Mouse (Mus musculus) kidney, embryonic 15.5 days (tissue): ENCODE results near the gene Eif3c. TPM values are rescaled to one million over a fixed set of nuclear protein-coding genes. Genes with fewer than 3 reads are reported as not detected.

ENCODE experiments used
- ATAC-seq: fragments of 200-750 bp; cut with Nextera tagmentation; replicated peaks from 2 replicates; pipeline ENCODE4 v1.8.0; 2017; ENCODE audit warnings: moderate TSS enrichment; ENCODE audit not compliant: low FRiP score
- H3K27ac ChIP-seq: fragments of 300-500 bp; sonication (generic); 2 replicates; pipeline ENCODE4 v1.5.1; 2015; ENCODE audit warnings: mild to moderate bottlenecking, inconsistent platforms
- H3K27me3 ChIP-seq: fragments of 300-500 bp; sonication (generic); 2 replicates; pipeline ENCODE4 v1.6.1; 2015; ENCODE audit warnings: inconsistent platforms
- H3K36me3 ChIP-seq: fragments of 300-500 bp; sonication (generic); 2 replicates; pipeline ENCODE4 v1.6.1; 2015; ENCODE audit warnings: inconsistent platforms
- H3K4me1 ChIP-seq: fragments of 300-500 bp; sonication (generic); 2 replicates; pipeline ENCODE4 v1.6.1; 2015; ENCODE audit warnings: inconsistent platforms
- H3K4me2 ChIP-seq: fragments of 300-500 bp; sonication (generic); 2 replicates; pipeline ENCODE4 v1.6.1; 2015; ENCODE audit warnings: moderate library complexity, mild to moderate bottlenecking, inconsistent platforms
- H3K4me3 ChIP-seq: fragments of 300-500 bp; sonication (generic); replicated peaks from 2 replicates; pipeline ENCODE4 v1.5.1; 2015; ENCODE audit warnings: mild to moderate bottlenecking, inconsistent platforms
- H3K9ac ChIP-seq: fragments of 300-500 bp; sonication (generic); 2 replicates; pipeline ENCODE4 v1.6.1; 2015; ENCODE audit warnings: mild to moderate bottlenecking, inconsistent platforms
- H3K9me3 ChIP-seq: fragments of 300-500 bp; sonication (generic); replicated peaks from 2 replicates; pipeline ENCODE4 v1.6.1; 2016; ENCODE audit warnings: inconsistent platforms
- WGBS: fragments of 180-500 bp; shearing (Covaris S2); methylation state at CpG from one replicate; pipeline ENCODE4 v1.1.7; 2015; ENCODE audit warnings: mixed read lengths; 5-methylcytosine and 5-hydroxymethylcytosine counted together
- polyA plus RNA-seq: library from polyadenylated mRNA; unstranded; fragments of >200 nt; fragmentation: Nextera tagmentation; extraction: Ambion mirVana; gene quantifications from 2 replicates; pipeline ENCODE4 v1.2.1, GENCODE M21; 2015

Eif3c gene
- 231 and 236 TPM in 2 replicates for polyA plus RNA-seq

GRCm38 (mm10) chr7:126566094-126566765 lies at the start of gene Eif3c:
Gene Eif3c (minus strand): TSS chr7:126566411.
- Histone ChIP-seq H3K9me3 (no peaks in the 10 kb centered on the region), H3K4me2 (peak within 1 kb of the TSS; percentile 61), H3K36me3 (peaks cover 36% of the 10 kb centered on the region), H3K4me3 (peak within 1 kb of the TSS; percentile 74), H3K27me3 (no peaks in the 10 kb centered on the region), H3K27ac (peak within 1 kb of the TSS; percentile 84), H3K9ac (peak within 1 kb of the TSS; percentile 68), H3K4me1 (peaks cover 11% of the 10 kb centered on the region; the same call in 1 of the 2 replicates)
- ATAC-seq: peak; percentile 97
- under 1% methylated on average over 46 of the region's 46 CpGs for WGBS

GRCm38 (mm10) chr7:126612736-126613135 lies 46.5 kb upstream of the Eif3c start:
- ATAC-seq: no peak
- 84% methylated on average over 3 of the region's 3 CpGs for WGBS
- no peaks in the 10 kb centered on the region for H3K27me3 ChIP-seq

GRCm38 (mm10) chr7:126607796-126608195 lies 41.6 kb upstream of the Eif3c start:
- H3K4me1 ChIP-seq: no peaks in the 10 kb centered on the region
- no peaks in the 10 kb centered on the region for H3K9me3 ChIP-seq
- H3K9ac ChIP-seq: no peak overlapping the region
- 85% methylated on average over 5 of the region's 5 CpGs for WGBS
- H3K27ac ChIP-seq: no peak overlapping the region
- no peaks in the 10 kb centered on the region for H3K27me3 ChIP-seq
- no peak overlapping the region for H3K4me2 ChIP-seq
- H3K36me3 ChIP-seq: no peaks in the 10 kb centered on the region
- no peak for ATAC-seq
- H3K4me3 ChIP-seq: no peak overlapping the region

More at GRCm38 (mm10) chr7:126612736-126613135, 46.5 kb upstream of the Eif3c start:
- Histone ChIP-seq H3K27ac (no peak overlapping the region), H3K4me3 (no peak overlapping the region), H3K4me1 (no peaks in the 10 kb centered on the region), H3K36me3 (no peaks in the 10 kb centered on the region), H3K9ac (no peak overlapping the region), H3K9me3 (no peaks in the 10 kb centered on the region), H3K4me2 (no peak overlapping the region)

DNA sequence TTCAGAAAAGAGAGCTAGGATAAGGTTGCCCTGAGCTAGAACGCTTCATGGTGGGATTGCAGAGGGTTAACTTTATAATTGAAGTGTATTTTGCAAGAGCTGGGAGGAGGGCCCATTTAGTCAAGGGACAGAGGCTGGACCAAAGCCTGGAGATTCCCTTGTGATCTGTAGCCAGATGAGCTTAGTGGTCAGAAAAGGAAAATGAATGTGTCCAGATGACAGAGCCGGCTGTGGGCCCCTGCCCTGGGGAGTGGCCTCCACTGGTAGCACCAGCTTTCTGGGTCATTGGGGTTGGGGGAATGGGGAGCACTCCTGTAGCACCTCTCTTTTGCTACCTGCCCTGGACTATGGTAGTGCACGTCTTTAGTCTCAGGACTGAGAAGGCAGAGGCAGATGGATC lies 40.9 kb upstream of the Eif3c start:
- Histone ChIP-seq H3K4me3 (no peak overlapping the region), H3K36me3 (no peaks in the 10 kb centered on the region), H3K27ac (no peak overlapping the region), H3K9ac (no peak overlapping the region), H3K4me1 (no peaks in the 10 kb centered on the region), H3K9me3 (no peaks in the 10 kb centered on the region), H3K4me2 (no peak overlapping the region), H3K27me3 (no peaks in the 10 kb centered on the region)
- 66% methylated on average over 3 of the region's 3 CpGs for WGBS
- ATAC-seq: no peak

DNA sequence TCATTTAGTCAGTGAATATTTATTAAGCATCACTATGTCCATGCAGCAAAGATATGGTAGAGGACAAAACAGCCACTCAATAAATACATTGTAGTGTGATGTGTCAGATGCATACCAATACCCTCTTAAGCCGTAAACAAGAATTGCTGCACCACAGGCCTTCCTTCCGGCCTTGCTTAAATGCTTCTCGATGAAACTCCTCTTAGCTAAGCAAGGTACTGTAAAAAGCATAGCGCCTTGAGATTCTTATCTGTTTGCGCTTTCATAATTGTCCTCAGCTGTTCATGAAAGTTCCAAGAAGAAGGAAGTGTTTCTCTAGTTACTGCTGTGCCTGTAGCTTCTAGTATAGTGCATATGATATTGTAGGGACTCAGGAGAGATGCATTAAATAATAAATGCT lies 40.4 kb upstream of the Eif3c start:
- ATAC-seq: no peak
- Histone ChIP-seq H3K4me2 (no peak overlapping the region), H3K4me3 (no peak overlapping the region), H3K9me3 (no peaks in the 10 kb centered on the region), H3K27ac (no peak overlapping the region), H3K4me1 (no peaks in the 10 kb centered on the region), H3K36me3 (no peaks in the 10 kb centered on the region), H3K27me3 (no peaks in the 10 kb centered on the region), H3K9ac (no peak overlapping the region)
- WGBS: 71% methylated on average over 5 of the region's 5 CpGs

- no peaks in the 10 kb centered on the region for H3K27me3 ChIP-seq
- no peak overlapping the region for H3K27ac ChIP-seq
- no peaks in the 10 kb centered on the region for H3K4me1 ChIP-seq
- no peak for ATAC-seq
- 81% methylated on average over 3 of the region's 3 CpGs for WGBS
- no peaks in the 10 kb centered on the region for H3K9me3 ChIP-seq
- H3K4me2 ChIP-seq: no peak overlapping the region
- H3K36me3 ChIP-seq: no peaks in the 10 kb centered on the region
- no peak overlapping the region for H3K4me3 ChIP-seq
- no peak overlapping the region for H3K9ac ChIP-seq
These were observed 36.4 kb upstream of the Eif3c start for GRCm38 (mm10) chr7:126602650-126603049.

GRCm38 (mm10) chr7:126601896-126602295 lies 35.7 kb upstream of the Eif3c start:
- H3K9me3 ChIP-seq: no peaks in the 10 kb centered on the region
- H3K4me2 ChIP-seq: no peak overlapping the region
- H3K36me3 ChIP-seq: no peaks in the 10 kb centered on the region
- no peak overlapping the region for H3K27ac ChIP-seq
- ATAC-seq: no peak
- no peak overlapping the region for H3K9ac ChIP-seq
- H3K4me3 ChIP-seq: no peak overlapping the region
- no peaks in the 10 kb centered on the region for H3K27me3 ChIP-seq
- WGBS: 35% methylated on average over 5 of the region's 5 CpGs
- no peaks in the 10 kb centered on the region for H3K4me1 ChIP-seq

DNA sequence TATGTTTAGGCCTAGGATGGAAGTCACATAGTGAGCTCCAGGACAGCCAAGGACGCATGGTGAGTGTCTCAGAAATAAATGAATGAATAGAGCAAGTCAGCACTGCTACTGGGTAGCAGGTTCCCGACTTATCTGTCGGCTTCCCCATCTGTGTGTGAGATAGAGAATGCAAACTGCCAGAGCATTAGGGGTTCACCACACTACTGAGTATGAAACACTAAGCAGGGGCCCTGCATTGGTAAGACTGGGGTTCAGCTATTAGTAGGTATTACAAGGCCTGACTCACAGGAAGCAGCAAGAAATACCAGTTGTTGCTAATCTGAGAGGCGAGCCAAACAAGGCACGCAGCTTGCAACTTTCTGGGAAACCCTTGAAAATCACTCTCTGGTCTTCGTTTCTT lies 32.7 kb upstream of the Eif3c start:
- Histone ChIP-seq H3K4me3 (no peak overlapping the region), H3K4me2 (no peak overlapping the region), H3K27ac (no peak overlapping the region), H3K9ac (no peak overlapping the region), H3K4me1 (no peaks in the 10 kb centered on the region), H3K27me3 (no peaks in the 10 kb centered on the region), H3K36me3 (no peaks in the 10 kb centered on the region), H3K9me3 (no peaks in the 10 kb centered on the region)
- ATAC-seq: no peak
- 82% methylated on average over 6 of the region's 6 CpGs for WGBS

GRCm38 (mm10) chr7:126596414-126596813 lies 30.2 kb upstream of the Eif3c start:
- Histone ChIP-seq H3K9ac (no peak overlapping the region), H3K4me3 (no peak overlapping the region), H3K4me2 (no peak overlapping the region), H3K27me3 (no peaks in the 10 kb centered on the region), H3K9me3 (no peaks in the 10 kb centered on the region), H3K36me3 (no peaks in the 10 kb centered on the region), H3K27ac (no peak overlapping the region), H3K4me1 (no peaks in the 10 kb centered on the region)
- ATAC-seq: no peak
- whole genome bisulfite sequencing: 59% methylated on average over 6 of the region's 6 CpGs

DNA sequence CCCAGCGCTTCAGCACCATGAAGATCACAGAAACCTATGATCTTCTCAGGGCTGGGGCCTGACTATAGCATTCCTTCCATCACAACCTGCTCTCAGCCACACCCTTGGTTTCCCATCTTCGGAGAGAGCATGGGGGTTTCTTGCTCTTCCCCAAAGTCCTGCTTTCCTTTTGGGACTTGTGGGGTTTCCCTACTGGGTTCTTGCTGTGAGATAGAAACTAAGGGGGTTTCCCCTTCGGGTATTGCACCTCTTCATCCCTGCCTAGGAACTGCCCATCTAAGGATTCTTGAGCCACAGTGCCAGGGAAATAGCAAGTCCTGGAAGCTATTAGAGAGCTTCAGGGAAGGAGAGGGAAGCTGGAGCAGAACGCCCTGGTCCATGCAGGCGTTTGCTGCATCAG lies 29.7 kb upstream of the Eif3c start:
- no peaks in the 10 kb centered on the region for H3K9me3 ChIP-seq
- WGBS: 75% methylated on average over 5 of the region's 5 CpGs
- H3K36me3 ChIP-seq: no peaks in the 10 kb centered on the region
- H3K27me3 ChIP-seq: no peaks in the 10 kb centered on the region
- no peak overlapping the region for H3K9ac ChIP-seq
- no peak overlapping the region for H3K4me2 ChIP-seq
- no peak for ATAC-seq
- no peaks in the 10 kb centered on the region for H3K4me1 ChIP-seq
- H3K27ac ChIP-seq: no peak overlapping the region
- no peak overlapping the region for H3K4me3 ChIP-seq

DNA sequence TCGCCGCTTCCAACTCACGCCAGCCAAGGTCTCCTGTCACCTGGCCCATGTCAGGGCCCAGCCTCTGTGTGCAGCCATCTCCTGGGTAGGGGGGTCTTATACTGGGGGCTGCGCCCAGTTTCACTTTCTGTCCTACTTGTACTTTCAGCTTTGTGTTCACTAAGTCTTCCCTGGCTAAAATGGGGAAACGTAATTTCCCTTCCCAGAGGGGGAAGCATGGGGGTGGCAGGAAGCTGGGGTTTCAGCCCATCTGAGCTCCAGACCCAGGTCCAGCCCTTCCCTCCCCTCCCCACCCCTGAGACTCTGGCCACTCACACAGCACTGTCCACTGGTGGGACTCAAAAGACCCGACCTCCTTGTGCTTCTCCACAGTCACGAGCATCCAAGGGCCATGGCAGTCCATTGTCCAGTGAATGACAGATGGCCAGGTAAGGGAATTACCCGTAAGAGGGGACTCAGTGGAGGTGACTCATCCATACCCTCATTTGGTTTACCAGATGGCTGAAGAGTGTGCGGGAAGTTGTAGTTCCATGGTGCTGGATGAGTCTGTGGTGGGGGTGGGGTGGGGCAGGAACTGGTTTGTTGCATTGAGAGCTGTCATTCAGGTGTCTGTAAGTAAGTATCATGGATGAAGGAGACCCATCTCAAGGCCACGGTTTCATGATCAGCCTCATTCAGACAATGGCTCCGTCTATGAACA lies 28.8 kb upstream of the Eif3c start, which contains the start of gene Il27:
TSS of gene Il27 (minus strand) at position 80 of the 700 bp plus-strand sequence.
- H3K4me2 ChIP-seq: no peak within 1 kb of the TSS
- no peak within 1 kb of the TSS for H3K4me3 ChIP-seq
- H3K9ac ChIP-seq: no peak within 1 kb of the TSS
- no peaks in the 10 kb centered on the region for H3K9me3 ChIP-seq
- H3K4me1 ChIP-seq: no peaks in the 10 kb centered on the region
- no peak within 1 kb of the TSS for H3K27ac ChIP-seq
- 81% methylated on average over 11 of the region's 11 CpGs for WGBS
- H3K36me3 ChIP-seq: no peaks in the 10 kb centered on the region
- ATAC-seq: no peak
- no peaks in the 10 kb centered on the region for H3K27me3 ChIP-seq

DNA sequence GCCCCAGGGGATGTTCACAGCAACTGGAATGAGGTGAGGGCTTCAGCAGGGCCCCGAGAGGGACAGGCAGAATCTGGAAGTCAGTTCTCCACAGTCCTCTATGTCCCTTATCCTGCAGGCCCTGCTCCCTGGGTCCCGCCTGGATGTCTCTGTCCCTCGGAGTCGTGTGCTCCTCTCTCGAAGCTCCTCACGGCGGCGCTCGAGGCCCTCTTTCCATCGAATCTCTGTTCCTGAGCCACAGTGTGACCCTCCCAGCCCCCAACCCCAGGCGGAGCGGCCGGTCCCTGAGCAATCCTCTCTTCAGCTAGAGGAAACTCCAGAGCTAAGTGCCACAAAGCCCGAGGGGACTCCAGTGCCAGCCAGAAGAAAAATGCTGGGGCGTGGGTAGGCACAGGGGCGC lies 21.6 kb upstream of the Eif3c start:
- no peak overlapping the region for H3K27ac ChIP-seq
- 6% methylated on average over 16 of the region's 16 CpGs for WGBS
- peak; percentile 49 for ATAC-seq
- peaks cover 15% of the 10 kb centered on the region for H3K4me1 ChIP-seq
- no peaks in the 10 kb centered on the region for H3K9me3 ChIP-seq
- peak overlapping the region; percentile 49 for H3K4me2 ChIP-seq
- peak overlapping the region; percentile 8; the same call in 1 of the 2 replicates for H3K9ac ChIP-seq
- 0 out of 2 replicates have a peak overlapping the region, but pooled peaks have one; percentile 5 for H3K4me3 ChIP-seq
- H3K36me3 ChIP-seq: no peaks in the 10 kb centered on the region
- peaks cover 10% of the 10 kb centered on the region for H3K27me3 ChIP-seq
